21 mouse cellular contexts compared by ENCODE assay signal in genomic region chr10:105200678-105201077, GRCm38 (mm10).
DNase-seq lines count a peak whose midpoint lies in the region; ATAC-seq and TF ChIP-seq lines count a peak whose summit lies in the region.
"Had no signal": no experiment of that assay in that cellular context is flagged by ENCODE, and none has a peak within 500 bp of the region (broad histone marks: within the 10 kb centered on the region; RNA-seq: fewer than 3 reads in every experiment).

No protein-coding gene starts in this region.

- H3K27me3 ChIP-seq in forebrain, embryonic 15.5 days: no peaks in the 10 kb centered on the region
- no peaks in the 10 kb centered on the region for H3K27me3 ChIP-seq in forebrain, embryonic 13.5 days
- H3K27me3 ChIP-seq in midbrain, embryonic 12.5 days: no peaks in the 10 kb centered on the region
- H3K27me3 ChIP-seq in midbrain, embryonic 10.5 days (ENCODE audit: low read depth, poor library complexity, severe bottlenecking): no peaks in the 10 kb centered on the region
- H3K27me3 ChIP-seq in neural tube, embryonic 13.5 days: no peaks in the 10 kb centered on the region
- no peaks in the 10 kb centered on the region for H3K27me3 ChIP-seq in neural tube, embryonic 15.5 days (replicated peaks)
- no peaks in the 10 kb centered on the region for H3K27me3 ChIP-seq in lung, postnatal 0 days (replicated peaks; ENCODE audit: insufficient read depth, low read length)
- H3K27me3 ChIP-seq: embryonic facial prominence, embryonic 12.5 days; heart, embryonic 15.5 days had no signal

- no peaks in the 10 kb centered on the region for H3K36me3 ChIP-seq in forebrain, embryonic 15.5 days
- no peaks in the 10 kb centered on the region for H3K36me3 ChIP-seq in forebrain, embryonic 13.5 days (ENCODE audit: poor library complexity, severe bottlenecking)
- H3K36me3 ChIP-seq in midbrain, embryonic 12.5 days: no peaks in the 10 kb centered on the region
- no peaks in the 10 kb centered on the region for H3K36me3 ChIP-seq in midbrain, embryonic 10.5 days
- H3K36me3 ChIP-seq in neural tube, embryonic 13.5 days: no peaks in the 10 kb centered on the region
- no peaks in the 10 kb centered on the region for H3K36me3 ChIP-seq in neural tube, embryonic 15.5 days
- no peaks in the 10 kb centered on the region for H3K36me3 ChIP-seq in lung, postnatal 0 days (ENCODE audit: insufficient read depth, low read length)
- H3K36me3 ChIP-seq: embryonic facial prominence, embryonic 12.5 days; G1E; heart, embryonic 15.5 days had no signal

- no peak overlapping the region for H3K4me3 ChIP-seq in forebrain, embryonic 15.5 days
- H3K4me3 ChIP-seq in forebrain, embryonic 13.5 days: no peak overlapping the region
- H3K4me3 ChIP-seq in midbrain, embryonic 12.5 days: no peak overlapping the region
- H3K4me3 ChIP-seq in midbrain, embryonic 10.5 days: no peak overlapping the region
- no peak overlapping the region for H3K4me3 ChIP-seq in neural tube, embryonic 13.5 days
- no peak overlapping the region for H3K4me3 ChIP-seq in neural tube, embryonic 15.5 days (replicated peaks)
- H3K4me3 ChIP-seq in lung, postnatal 0 days (ENCODE audit: low read depth, low read length): no peak overlapping the region
- H3K4me3 ChIP-seq: embryonic facial prominence, embryonic 12.5 days; heart, adult 2 months; heart, embryonic 15.5 days had no signal

- H3K4me2 ChIP-seq in forebrain, embryonic 15.5 days (replicated peaks): no peak overlapping the region
- no peak overlapping the region for H3K4me2 ChIP-seq in forebrain, embryonic 13.5 days
- no peak overlapping the region for H3K4me2 ChIP-seq in midbrain, embryonic 12.5 days (replicated peaks)
- H3K4me2 ChIP-seq in neural tube, embryonic 13.5 days: no peak overlapping the region
- no peak overlapping the region for H3K4me2 ChIP-seq in neural tube, embryonic 15.5 days
- H3K4me2 ChIP-seq in lung, postnatal 0 days (replicated peaks; ENCODE audit: low read depth, low read length): no peak overlapping the region
- H3K4me2 ChIP-seq: embryonic facial prominence, embryonic 12.5 days; heart, embryonic 11.5 days; heart, embryonic 15.5 days had no signal

- no peak for TF ChIP-seq EP300 in lung, postnatal 0 days (IDR thresholded peaks at IDR 0.05)

- peaks cover 9% of the 10 kb centered on the region for H3K4me1 ChIP-seq in forebrain, embryonic 15.5 days
- H3K4me1 ChIP-seq in forebrain, embryonic 13.5 days: peaks cover 9% of the 10 kb centered on the region
- peaks cover 9% of the 10 kb centered on the region for H3K4me1 ChIP-seq in midbrain, embryonic 12.5 days
- peaks cover 26% of the 10 kb centered on the region for H3K4me1 ChIP-seq in midbrain, embryonic 10.5 days
- peaks cover 27% of the 10 kb centered on the region for H3K4me1 ChIP-seq in neural tube, embryonic 13.5 days (replicated peaks)
- peaks cover 20% of the 10 kb centered on the region for H3K4me1 ChIP-seq in neural tube, embryonic 15.5 days
- no peaks in the 10 kb centered on the region for H3K4me1 ChIP-seq in lung, postnatal 0 days (ENCODE audit: insufficient read depth, low read depth, low read length)
- H3K4me1 ChIP-seq: embryonic facial prominence, embryonic 12.5 days; heart, embryonic 15.5 days had no signal

- WGBS in forebrain, embryonic 15.5 days: 87% methylated on average over 2 of the region's 2 CpGs
- 83% methylated on average over 2 of the region's 2 CpGs for WGBS in forebrain, embryonic 13.5 days
- 77% methylated on average over 2 of the region's 2 CpGs for WGBS in midbrain, embryonic 12.5 days
- WGBS in midbrain, embryonic 10.5 days: 88% methylated on average over 2 of the region's 2 CpGs
- 58% methylated on average over 2 of the region's 2 CpGs for WGBS in neural tube, embryonic 13.5 days
- WGBS in neural tube, embryonic 15.5 days: 43% methylated on average over 2 of the region's 2 CpGs
- 85% methylated on average over 2 of the region's 2 CpGs for WGBS in lung, postnatal 0 days

- H3K9me3 ChIP-seq in forebrain, embryonic 15.5 days: no peaks in the 10 kb centered on the region
- H3K9me3 ChIP-seq in forebrain, embryonic 13.5 days (replicated peaks): no peaks in the 10 kb centered on the region
- H3K9me3 ChIP-seq in midbrain, embryonic 12.5 days: no peaks in the 10 kb centered on the region
- H3K9me3 ChIP-seq in midbrain, embryonic 10.5 days (replicated peaks): no peaks in the 10 kb centered on the region
- no peaks in the 10 kb centered on the region for H3K9me3 ChIP-seq in neural tube, embryonic 13.5 days
- no peaks in the 10 kb centered on the region for H3K9me3 ChIP-seq in neural tube, embryonic 15.5 days (replicated peaks)
- H3K9me3 ChIP-seq in lung, postnatal 0 days (ENCODE audit: low read length): no peaks in the 10 kb centered on the region
- H3K9me3 ChIP-seq: embryonic facial prominence, embryonic 12.5 days; G1E; heart, embryonic 15.5 days had no signal

- H3K9ac ChIP-seq in forebrain, embryonic 15.5 days (replicated peaks): no peak overlapping the region
- no peak overlapping the region for H3K9ac ChIP-seq in forebrain, embryonic 13.5 days
- no peak overlapping the region for H3K9ac ChIP-seq in midbrain, embryonic 12.5 days (replicated peaks)
- no peak overlapping the region for H3K9ac ChIP-seq in neural tube, embryonic 13.5 days
- no peak overlapping the region for H3K9ac ChIP-seq in neural tube, embryonic 15.5 days (replicated peaks)
- no peak overlapping the region for H3K9ac ChIP-seq in lung, postnatal 0 days (replicated peaks; ENCODE audit: low read depth)
- H3K9ac ChIP-seq: embryonic facial prominence, embryonic 12.5 days; forebrain, postnatal 0 days; heart, embryonic 15.5 days had no signal

- ATAC-seq in forebrain, embryonic 15.5 days (replicated peaks): peak; percentile 38; the same call in 1 of the 2 replicates
- no peak for ATAC-seq in forebrain, embryonic 13.5 days
- ATAC-seq in midbrain, embryonic 12.5 days (ENCODE audit: low FRiP score, low read depth): peak; percentile 24; the same call in 1 of the 2 replicates
- ATAC-seq in neural tube, embryonic 13.5 days (ENCODE audit: low read depth): no peak
- ATAC-seq in neural tube, embryonic 15.5 days (ENCODE audit: low FRiP score): no peak
- no peak for ATAC-seq in lung, postnatal 0 days
- ATAC-seq: CD4-positive, CD25-positive, alpha-beta regulatory T cell, adult 4 months had no signal

- no peak for TF ChIP-seq CTCF in lung, postnatal 0 days (IDR thresholded peaks at IDR 0.05)

- no peak for DNase-seq in midbrain, embryonic 10.5 days (ENCODE audit: low spot score)
- no peak for DNase-seq in lung, postnatal 0 days (ENCODE audit: low spot score)
- DNase-seq: adrenal gland, postnatal 14 days; B cell, adult 2 months; cerebellum, adult 11-12 months; cerebellum, adult 9-10 months; cerebellum, postnatal 25 days; forebrain, postnatal 0 days; gastrocnemius, postnatal 14 days; heart, adult 2 months; heart, postnatal 14 days had no signal

- no peak overlapping the region for H3K27ac ChIP-seq in forebrain, embryonic 15.5 days (replicated peaks)
- H3K27ac ChIP-seq in forebrain, embryonic 13.5 days: no peak overlapping the region
- H3K27ac ChIP-seq in midbrain, embryonic 12.5 days (replicated peaks): no peak overlapping the region
- H3K27ac ChIP-seq in midbrain, embryonic 10.5 days (replicated peaks): no peak overlapping the region; the same call in 1 of the 2 replicates
- 0 out of 2 replicates have a peak overlapping the region, but pooled peaks have one; percentile 28 for H3K27ac ChIP-seq in neural tube, embryonic 13.5 days (replicated peaks)
- H3K27ac ChIP-seq in neural tube, embryonic 15.5 days (replicated peaks): no peak overlapping the region
- no peak overlapping the region for H3K27ac ChIP-seq in lung, postnatal 0 days (ENCODE audit: low read length)
- H3K27ac ChIP-seq: embryonic facial prominence, embryonic 12.5 days; heart, adult 2 months; heart, embryonic 15.5 days had no signal

Comparison
In these comparisons a context has a peak if more than half of its experiments do, and no peak if none do; other contexts are left out.
1. ATAC-seq: peak in forebrain, embryonic 15.5 days (single experiment) and midbrain, embryonic 12.5 days (single experiment); none in forebrain, embryonic 13.5 days (single experiment), neural tube, embryonic 13.5 days (single experiment), neural tube, embryonic 15.5 days (single experiment) and lung, postnatal 0 days (single experiment).